Mouse (Mus musculus): ENCODE data around the gene Entpd3. TPM values are rescaled to one million over a fixed set of nuclear protein-coding genes. Genes with fewer than 3 reads are reported as not detected.

Gene Entpd3
- total RNA-seq, 1 experiment from 2014 or later = not detected

DNA sequence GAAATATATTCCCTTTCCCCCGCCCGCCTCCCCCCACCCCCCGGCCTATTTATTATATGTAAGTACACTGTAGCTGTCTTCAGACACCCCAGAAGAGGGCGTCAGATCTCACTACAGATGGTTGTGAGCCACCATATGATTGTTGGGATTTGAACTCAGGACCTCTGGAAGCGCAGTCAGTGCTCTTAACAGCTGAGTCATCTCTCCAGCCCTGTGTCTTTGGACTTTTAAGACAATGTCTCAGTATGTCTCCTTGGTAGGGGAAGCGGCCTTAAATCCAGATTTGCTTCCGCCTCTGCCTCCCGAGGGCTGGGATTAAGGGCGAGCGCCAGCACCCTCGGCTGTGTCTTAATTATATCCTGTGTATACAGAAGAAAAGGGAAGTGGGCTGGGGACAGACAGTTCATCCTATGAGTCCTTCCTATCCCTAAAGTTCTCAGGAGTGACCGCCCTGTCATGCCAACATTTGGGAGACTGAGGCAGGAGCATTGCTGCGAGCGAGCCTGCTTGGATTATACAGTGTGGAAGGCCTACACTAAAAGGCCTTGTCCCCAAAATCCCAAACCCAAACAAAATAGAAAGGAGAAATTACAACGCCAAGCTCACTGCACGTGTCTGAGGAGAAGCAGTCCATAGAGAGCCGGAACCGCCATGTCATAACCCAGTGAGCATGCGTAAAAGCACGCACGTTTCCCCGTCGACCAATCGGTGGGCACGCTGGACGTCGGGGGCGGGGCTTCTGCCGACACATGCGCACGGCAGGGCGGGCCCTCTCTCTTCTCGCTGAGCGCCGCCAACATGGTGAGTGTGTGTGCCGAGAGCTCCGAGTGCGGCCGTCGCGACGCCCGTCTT is 31.3 kb downstream of the Entpd3 start, which contains the start of gene Rpl14:
Gene Rpl14 (plus strand): TSS at position 704 of the 852 bp plus-strand sequence.
- ATAC-seq (replicated peaks in 1 of 2; ENCODE audit: insufficient read depth in 1 of 2, low FRiP score in 2 of 2, low TSS enrichment in 1 of 2, low read depth in 1 of 2, poor library complexity in 2 of 2, severe bottlenecking in 2 of 2) = peak; percentile 92 to 97

DNA sequence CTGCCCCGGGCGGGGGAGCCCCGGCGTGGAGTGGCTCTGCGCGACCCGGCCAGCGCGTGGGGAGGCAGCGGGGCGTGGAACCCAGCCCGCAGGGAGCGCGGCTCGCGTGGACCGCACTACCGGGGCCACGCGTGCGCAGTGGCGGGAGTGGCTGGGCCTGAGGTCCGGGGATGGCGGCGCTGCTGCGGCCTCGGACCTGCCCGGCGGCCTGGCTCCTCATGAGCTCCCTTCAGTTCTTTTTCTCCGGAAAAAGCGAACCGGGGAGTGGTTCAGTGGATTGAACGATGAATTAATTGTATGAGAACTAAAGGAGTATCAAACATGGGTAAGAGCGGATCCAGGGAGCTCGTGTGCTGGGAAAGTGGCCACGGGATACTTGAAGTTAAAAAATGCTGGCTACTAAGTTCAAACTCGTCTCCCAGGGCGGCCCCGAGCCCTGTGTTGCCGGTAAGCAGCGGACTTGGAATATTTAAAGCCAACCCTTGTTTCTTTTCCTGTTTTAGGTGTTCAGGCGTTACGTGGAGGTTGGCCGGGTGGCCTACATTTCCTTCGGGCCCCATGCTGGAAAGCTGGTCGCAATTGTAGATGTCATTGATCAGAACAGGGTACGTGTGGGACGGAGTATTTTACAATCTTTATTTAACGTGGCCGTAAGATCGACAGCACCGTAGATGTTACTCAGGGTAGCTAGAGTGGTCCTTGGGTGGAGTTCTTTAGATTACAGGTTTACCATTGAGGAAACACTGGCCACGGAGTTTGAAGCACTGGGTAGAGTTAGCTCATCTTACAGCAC is 32.2 kb downstream of the Entpd3 start:
- no peak for ATAC-seq (replicated peaks in 1 of 2; ENCODE audit: insufficient read depth in 1 of 2, low FRiP score in 2 of 2, low TSS enrichment in 1 of 2, low read depth in 1 of 2, poor library complexity in 2 of 2, severe bottlenecking in 2 of 2)

- no peak for ATAC-seq (replicated peaks in 1 of 2; ENCODE audit: insufficient read depth in 1 of 2, low FRiP score in 2 of 2, low TSS enrichment in 1 of 2, low read depth in 1 of 2, poor library complexity in 2 of 2, severe bottlenecking in 2 of 2)
These were observed 36.4 kb downstream of the Entpd3 start for GRCm38 (mm10) chr9:120575748-120576661.

- ATAC-seq (replicated peaks in 1 of 2; ENCODE audit: insufficient read depth in 1 of 2, low FRiP score in 2 of 2, low TSS enrichment in 1 of 2, low read depth in 1 of 2, poor library complexity in 2 of 2, severe bottlenecking in 2 of 2) = no peak; a peak in 1 of 4 replicates
These were observed 37.0 kb downstream of the Entpd3 start for GRCm38 (mm10) chr9:120576662-120577013.

DNA sequence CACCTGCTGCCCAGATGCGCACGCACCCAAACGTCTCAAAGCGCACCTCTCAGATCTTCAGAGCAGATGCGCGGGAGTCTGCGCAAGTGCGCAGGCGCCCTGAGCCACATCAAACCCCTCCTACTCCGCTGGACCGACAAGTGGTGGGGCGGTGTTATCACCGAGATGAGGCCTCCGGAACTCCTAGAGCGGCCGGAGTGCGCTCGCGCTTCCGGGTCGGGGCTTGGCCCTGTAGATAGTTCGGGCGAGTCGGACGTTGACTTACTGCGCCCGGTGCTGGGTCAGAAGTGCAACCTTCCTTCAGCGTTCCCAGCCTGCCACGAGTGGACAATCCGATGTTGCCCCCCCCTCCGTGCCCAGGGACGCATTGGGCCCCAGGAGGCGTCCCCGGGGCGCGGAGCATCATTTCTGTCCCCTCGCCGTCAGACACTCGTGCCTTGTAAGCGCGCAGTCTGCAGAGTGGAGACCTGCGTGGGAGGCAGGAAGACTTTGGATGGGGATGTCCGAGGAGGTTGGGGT is 37.6 kb downstream of the Entpd3 start:
- peak; percentile 89 to 93 for ATAC-seq (replicated peaks in 1 of 2; ENCODE audit: insufficient read depth in 1 of 2, low FRiP score in 2 of 2, low TSS enrichment in 1 of 2, low read depth in 1 of 2, poor library complexity in 2 of 2, severe bottlenecking in 2 of 2)

- ATAC-seq (replicated peaks in 1 of 2; ENCODE audit: insufficient read depth in 1 of 2, low FRiP score in 2 of 2, low TSS enrichment in 1 of 2, low read depth in 1 of 2, poor library complexity in 2 of 2, severe bottlenecking in 2 of 2) = no peak
These were observed 38.2 kb downstream of the Entpd3 start for GRCm38 (mm10) chr9:120577706-120578405.

DNA sequence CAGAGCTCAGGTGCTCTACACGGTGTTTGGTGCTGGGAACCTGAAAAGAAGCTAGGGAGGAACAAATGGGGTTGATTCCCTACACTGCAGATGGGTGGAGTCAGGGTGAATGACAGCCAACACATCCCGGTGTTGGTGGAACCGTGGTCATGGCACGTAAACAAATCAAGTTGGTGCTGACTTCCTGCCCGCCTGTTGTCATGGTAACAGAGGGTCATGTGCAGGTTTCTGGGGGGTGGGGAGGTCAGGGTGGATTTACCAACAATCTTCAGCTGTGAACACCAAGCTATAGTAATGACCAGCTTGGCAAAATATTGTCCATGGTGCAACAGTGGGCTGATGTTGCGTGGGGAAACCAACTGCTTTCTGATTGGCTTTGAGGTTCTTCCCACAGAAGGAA is 39.1 kb downstream of the Entpd3 start:
- no peak for ATAC-seq (replicated peaks in 1 of 2; ENCODE audit: insufficient read depth in 1 of 2, low FRiP score in 2 of 2, low TSS enrichment in 1 of 2, low read depth in 1 of 2, poor library complexity in 2 of 2, severe bottlenecking in 2 of 2)

- ATAC-seq (replicated peaks in 1 of 2; ENCODE audit: insufficient read depth in 1 of 2, low FRiP score in 2 of 2, low TSS enrichment in 1 of 2, low read depth in 1 of 2, poor library complexity in 2 of 2, severe bottlenecking in 2 of 2) = no peak
These were observed 40.2 kb downstream of the Entpd3 start for GRCm38 (mm10) chr9:120579808-120580207.

DNA sequence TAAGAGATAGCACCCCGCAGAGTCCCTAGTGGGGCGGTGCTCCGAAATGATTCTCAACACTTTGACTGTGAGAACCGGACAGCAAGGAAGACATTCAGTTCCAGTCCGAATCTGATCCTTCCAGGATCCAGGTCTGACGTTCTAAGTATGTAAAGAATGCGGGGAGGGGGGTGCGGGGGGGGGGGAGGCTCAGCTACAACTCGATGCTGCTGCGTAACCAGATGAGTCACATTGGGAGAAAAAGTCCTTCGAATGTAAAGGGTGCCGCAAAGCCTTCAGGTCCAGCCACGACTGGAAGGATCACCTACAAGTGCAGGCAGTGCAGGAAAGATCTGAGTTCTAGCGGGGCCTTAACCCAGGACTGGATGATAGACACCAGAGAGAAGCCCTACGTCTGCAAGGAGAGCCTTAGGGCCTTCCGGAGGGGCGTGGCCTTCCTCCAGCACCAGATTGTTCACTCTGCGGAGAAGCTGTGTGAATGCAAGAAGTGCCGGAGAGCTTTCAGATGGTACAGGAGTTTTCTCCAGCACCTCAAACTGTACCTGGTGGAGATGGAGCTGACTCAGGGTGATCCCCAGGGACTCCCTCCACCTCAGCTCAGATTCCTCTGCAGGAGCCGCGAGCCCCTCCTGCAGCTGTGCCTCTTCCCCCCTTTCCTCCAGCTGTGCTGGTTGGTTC is 42.5 kb downstream of the Entpd3 start:
- ATAC-seq (replicated peaks in 1 of 2; ENCODE audit: insufficient read depth in 1 of 2, low FRiP score in 2 of 2, low TSS enrichment in 1 of 2, low read depth in 1 of 2, poor library complexity in 2 of 2, severe bottlenecking in 2 of 2) = peak; percentile 49 to 51; a peak in 3 of 4 replicates

DNA sequence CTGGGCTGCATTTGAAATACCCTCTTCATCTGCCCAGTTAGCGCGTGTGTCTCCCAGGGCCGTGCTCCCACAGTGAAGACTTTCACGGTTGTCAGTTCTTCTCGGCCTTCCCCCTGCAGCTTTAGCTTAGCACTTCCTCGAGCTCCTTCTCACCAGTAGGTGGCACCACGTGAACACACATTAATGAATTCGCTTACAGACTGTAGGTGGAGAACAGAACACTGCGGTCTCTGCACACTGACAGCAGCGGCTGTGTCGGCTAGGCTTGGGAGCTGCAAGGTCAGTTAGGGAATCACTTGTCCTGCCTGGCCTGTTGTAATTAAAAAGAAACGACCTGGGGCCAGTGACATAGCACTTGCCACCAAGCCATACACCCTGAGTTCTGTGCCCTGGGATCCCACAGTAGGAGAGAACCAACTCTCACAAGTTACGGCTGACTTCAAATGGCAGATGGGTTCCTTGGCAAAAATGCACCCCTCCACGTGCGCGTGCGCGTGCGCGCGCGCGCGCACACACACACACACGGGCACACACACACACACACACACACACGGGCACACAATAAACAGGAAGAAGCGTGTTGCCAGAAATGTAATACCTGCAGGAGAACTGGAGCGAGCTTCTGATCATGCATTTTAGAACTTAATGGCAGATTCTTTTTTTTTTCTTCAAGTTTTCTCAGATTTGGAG is 43.1 kb downstream of the Entpd3 start:
- peak; percentile 95 to 96 for ATAC-seq (replicated peaks in 1 of 2; ENCODE audit: insufficient read depth in 1 of 2, low FRiP score in 2 of 2, low TSS enrichment in 1 of 2, low read depth in 1 of 2, poor library complexity in 2 of 2, severe bottlenecking in 2 of 2)

DNA sequence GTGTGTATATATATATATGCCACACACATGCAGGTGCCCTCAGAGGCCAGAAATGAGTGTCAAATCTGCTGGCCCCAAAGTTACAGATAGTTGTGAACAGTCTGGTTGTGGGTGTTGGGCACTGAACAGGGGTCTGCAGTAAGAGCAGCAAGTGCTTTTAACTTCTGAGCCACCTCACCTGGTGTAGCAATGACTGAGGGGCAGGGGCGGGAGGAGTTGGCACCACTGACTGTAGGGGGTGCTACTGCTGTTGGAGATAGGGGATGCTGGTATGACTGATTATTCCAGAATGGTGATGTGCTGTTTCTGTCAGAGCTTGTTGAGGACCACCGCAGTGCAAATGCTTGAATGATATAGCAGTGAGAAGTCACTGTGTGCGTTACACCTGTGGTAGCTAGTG is 43.7 kb downstream of the Entpd3 start:
- no peak for ATAC-seq (replicated peaks in 1 of 2; ENCODE audit: insufficient read depth in 1 of 2, low FRiP score in 2 of 2, low TSS enrichment in 1 of 2, low read depth in 1 of 2, poor library complexity in 2 of 2, severe bottlenecking in 2 of 2)

GRCm38 (mm10) chr9:120586546-120586945 is 46.9 kb downstream of the Entpd3 start:
- no peak for ATAC-seq (replicated peaks in 1 of 2; ENCODE audit: insufficient read depth in 1 of 2, low FRiP score in 2 of 2, low TSS enrichment in 1 of 2, low read depth in 1 of 2, poor library complexity in 2 of 2, severe bottlenecking in 2 of 2)

DNA sequence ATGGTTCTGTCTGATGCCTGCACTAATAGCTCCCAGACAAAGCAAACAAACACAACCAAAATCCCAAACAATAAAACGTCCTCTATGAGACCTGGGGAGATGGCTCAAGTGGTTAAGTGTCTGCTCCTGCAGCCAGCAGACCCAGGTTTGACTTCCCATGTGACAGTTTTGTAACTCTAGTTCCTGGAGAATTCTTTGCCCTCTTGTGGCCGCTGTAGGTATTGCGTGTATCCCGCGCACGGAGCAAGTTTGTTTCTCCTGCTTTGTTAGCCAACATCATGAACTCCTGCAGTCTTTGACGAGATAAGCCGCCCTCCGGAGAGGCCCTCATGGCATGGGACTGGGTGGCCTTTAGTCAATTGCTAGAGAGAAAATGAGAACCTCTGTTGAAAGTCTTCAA is 51.9 kb downstream of the Entpd3 start:
- peak; percentile 66 to 85 for ATAC-seq (replicated peaks in 1 of 2; ENCODE audit: insufficient read depth in 1 of 2, low FRiP score in 2 of 2, low TSS enrichment in 1 of 2, low read depth in 1 of 2, poor library complexity in 2 of 2, severe bottlenecking in 2 of 2)

GRCm38 (mm10) chr9:120593383-120594101 is 53.9 kb downstream of the Entpd3 start:
- ATAC-seq (replicated peaks in 1 of 2; ENCODE audit: insufficient read depth in 1 of 2, low FRiP score in 2 of 2, low TSS enrichment in 1 of 2, low read depth in 1 of 2, poor library complexity in 2 of 2, severe bottlenecking in 2 of 2) = no peak

DNA sequence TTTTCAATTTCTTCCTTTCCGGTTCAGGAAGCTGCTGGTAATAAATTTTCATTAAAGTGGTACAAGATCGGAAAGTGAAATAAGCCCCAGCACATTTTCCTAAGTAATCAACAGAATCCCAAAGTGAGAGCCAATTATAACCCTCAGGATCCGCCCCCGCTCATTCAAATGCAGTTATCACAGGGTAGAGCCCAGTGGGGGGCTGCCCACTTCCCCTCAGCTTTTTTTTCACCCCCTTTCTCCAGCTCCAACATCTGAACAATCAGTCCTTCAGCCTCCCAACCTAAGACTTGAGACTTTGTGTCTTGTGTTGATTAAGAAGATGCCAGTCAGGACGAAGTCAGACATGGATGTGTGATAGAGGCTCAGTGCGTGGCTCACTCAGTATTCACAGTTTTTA is 55.2 kb downstream of the Entpd3 start:
- ATAC-seq (replicated peaks in 1 of 2; ENCODE audit: insufficient read depth in 1 of 2, low FRiP score in 2 of 2, low TSS enrichment in 1 of 2, low read depth in 1 of 2, poor library complexity in 2 of 2, severe bottlenecking in 2 of 2) = no peak
